Mouse (Mus musculus): ENCODE data around the gene Igsf3.

GRCm38 (mm10) chr3:101444437-101444836 lies 67.6 kb downstream of the Igsf3 start:
- TF ChIP-seq POLR2A (IDR thresholded peaks at IDR 0.05; ENCODE audit: borderline replicate concordance, extremely low read depth, insufficient read depth, insufficient read length, poor library complexity, severe bottlenecking), result no peak
- TF ChIP-seq CTCF (IDR thresholded peaks at IDR 0.05; ENCODE audit: borderline replicate concordance, extremely low read depth, insufficient read depth, insufficient read length), result no peak

Measured in brain, embryonic 14.5 days (tissue).